Comparison of ENCODE assay signal across 11 mouse cellular contexts in genomic region chr5:113797149-113797882, GRCm38 (mm10). TPM values are rescaled to one million over a fixed set of nuclear protein-coding genes. Genes with fewer than 3 reads are reported as not detected.
DNase-seq lines count a peak whose midpoint lies in the region; ATAC-seq and TF ChIP-seq lines count a peak whose summit lies in the region.
"Had no signal": no experiment of that assay in that cellular context is flagged by ENCODE, and none has a peak within 500 bp of the region (broad histone marks: within the 10 kb centered on the region; RNA-seq: fewer than 3 reads in every experiment).

No protein-coding gene starts in this region.

- H3K9me3 ChIP-seq in heart, embryonic 12.5 days (replicated peaks) = no peaks in the 10 kb centered on the region
- no peaks in the 10 kb centered on the region for H3K9me3 ChIP-seq in midbrain, embryonic 10.5 days (replicated peaks)
- H3K9me3 ChIP-seq in midbrain, embryonic 16.5 days (replicated peaks; ENCODE audit: control insufficient read depth, low read length, poor library complexity, severe bottlenecking) = no peaks in the 10 kb centered on the region
- H3K9me3 ChIP-seq in limb, embryonic 11.5 days (ENCODE audit: control insufficient read depth, low read length) = no peaks in the 10 kb centered on the region

- peaks cover 35% of the 10 kb centered on the region for H3K27me3 ChIP-seq in heart, embryonic 12.5 days (replicated peaks)
- H3K27me3 ChIP-seq in midbrain, embryonic 10.5 days (ENCODE audit: low read depth, poor library complexity, severe bottlenecking) = peaks cover 53% of the 10 kb centered on the region
- no peaks in the 10 kb centered on the region for H3K27me3 ChIP-seq in midbrain, embryonic 16.5 days (ENCODE audit: control insufficient read depth, insufficient read depth, low read depth, low read length)
- H3K27me3 ChIP-seq in limb, embryonic 11.5 days (ENCODE audit: control insufficient read depth, insufficient read depth, low read length) = no peaks in the 10 kb centered on the region
- no peaks in the 10 kb centered on the region for H3K27me3 ChIP-seq in small intestine, adult 2 months (ENCODE audit: control insufficient read depth, insufficient read depth, low read length)

- H3K27ac ChIP-seq in heart, embryonic 12.5 days (ENCODE audit: poor library complexity, severe bottlenecking) = peak overlapping the region; percentile 50
- peak overlapping the region; percentile 50 for H3K27ac ChIP-seq in midbrain, embryonic 10.5 days (replicated peaks)
- no peak overlapping the region for H3K27ac ChIP-seq in midbrain, embryonic 16.5 days (ENCODE audit: low read length)
- peak overlapping the region; percentile 97 for H3K27ac ChIP-seq in limb, embryonic 11.5 days (replicated peaks; ENCODE audit: low read depth, low read length)
- H3K27ac ChIP-seq in small intestine, adult 2 months (ENCODE audit: insufficient read depth, low read depth, low read length) = no peak overlapping the region
- H3K27ac ChIP-seq: macrophage had no signal

- no peak for TF ChIP-seq CTCF in small intestine, adult 2 months (IDR thresholded peaks at IDR 0.05; ENCODE audit: extremely low read depth, insufficient read length, insufficient replicate concordance, low read depth, low read length)

- DNase-seq in heart, adult 8-10 months (ENCODE audit: low spot score) = no peak
- DNase-seq in midbrain, embryonic 10.5 days (ENCODE audit: low spot score) = no peak
- DNase-seq in limb, embryonic 11.5 days (ENCODE audit: low spot score) = peak; percentile 53
- DNase-seq in thymus, postnatal 36 days = no peak
- DNase-seq in yolk sac, embryonic 10.5 days (ENCODE audit: low spot score) = no peak
- DNase-seq: adrenal gland, adult 8-10 months had no signal

- ATAC-seq in heart, embryonic 12.5 days (ENCODE audit: insufficient number of reproducible peaks, low FRiP score) = no peak
- ATAC-seq in midbrain, embryonic 16.5 days = no peak
- ATAC-seq in limb, embryonic 11.5 days (ENCODE audit: insufficient number of reproducible peaks, low FRiP score, low TSS enrichment, low read depth) = peak; percentile 27; the same call in 1 of the 2 replicates
- ATAC-seq: CD4-positive, CD25-positive, alpha-beta regulatory T cell, adult 4 months had no signal

- H3K4me1 ChIP-seq in heart, embryonic 12.5 days (replicated peaks) = peaks cover 36% of the 10 kb centered on the region
- peaks cover 41% of the 10 kb centered on the region for H3K4me1 ChIP-seq in midbrain, embryonic 10.5 days
- no peaks in the 10 kb centered on the region for H3K4me1 ChIP-seq in midbrain, embryonic 16.5 days (ENCODE audit: control insufficient read depth, insufficient read depth, low read length)
- peaks cover 61% of the 10 kb centered on the region for H3K4me1 ChIP-seq in limb, embryonic 11.5 days (ENCODE audit: control insufficient read depth, insufficient read depth, low read length)
- no peaks in the 10 kb centered on the region for H3K4me1 ChIP-seq in small intestine, adult 2 months (ENCODE audit: control insufficient read depth, insufficient read depth, insufficient read length, low read length)

- H3K4me2 ChIP-seq in heart, embryonic 12.5 days = peak overlapping the region; percentile 53
- H3K4me2 ChIP-seq in midbrain, embryonic 16.5 days (ENCODE audit: low read length) = no peak overlapping the region
- peak overlapping the region; percentile 91 for H3K4me2 ChIP-seq in limb, embryonic 11.5 days (ENCODE audit: low read depth, severe bottlenecking)

- 0 out of 2 replicates have a peak, but pooled peaks cover 3% of the 10 kb centered on the region for H3K36me3 ChIP-seq in heart, embryonic 12.5 days
- no peaks in the 10 kb centered on the region for H3K36me3 ChIP-seq in midbrain, embryonic 10.5 days
- no peaks in the 10 kb centered on the region for H3K36me3 ChIP-seq in midbrain, embryonic 16.5 days (ENCODE audit: control insufficient read depth, insufficient read depth, low read length)
- peaks cover 14% of the 10 kb centered on the region for H3K36me3 ChIP-seq in limb, embryonic 11.5 days (ENCODE audit: control insufficient read depth, insufficient read depth, low read length)
- no peaks in the 10 kb centered on the region for H3K36me3 ChIP-seq in small intestine, adult 2 months (ENCODE audit: control insufficient read depth, insufficient read depth, low read length)

- WGBS in heart, embryonic 12.5 days = 20% methylated on average over 19 of the region's 19 CpGs
- 15% methylated on average over 19 of the region's 19 CpGs for WGBS in midbrain, embryonic 10.5 days
- WGBS in midbrain, embryonic 16.5 days = 12% methylated on average over 19 of the region's 19 CpGs
- WGBS in limb, embryonic 11.5 days = 3% methylated on average over 19 of the region's 19 CpGs
- 26% methylated on average over 19 of the region's 19 CpGs for WGBS in small intestine, adult 2 months

- 0 out of 2 replicates have a peak overlapping the region, but pooled peaks have one; percentile 17 for H3K4me3 ChIP-seq in heart, embryonic 12.5 days
- peak overlapping the region; percentile 25; the same call in 1 of the 2 replicates for H3K4me3 ChIP-seq in midbrain, embryonic 10.5 days
- H3K4me3 ChIP-seq in midbrain, embryonic 16.5 days (ENCODE audit: low read depth, low read length) = no peak overlapping the region
- H3K4me3 ChIP-seq in limb, embryonic 11.5 days (ENCODE audit: low read depth, low read length) = peak overlapping the region; percentile 57
- peak overlapping the region; percentile 4 for H3K4me3 ChIP-seq in small intestine, adult 2 months (ENCODE audit: low read depth, low read length)

- peak overlapping the region; percentile 4 for H3K9ac ChIP-seq in heart, embryonic 12.5 days
- no peak overlapping the region for H3K9ac ChIP-seq in midbrain, embryonic 16.5 days (ENCODE audit: low read depth, low read length)
- H3K9ac ChIP-seq in limb, embryonic 11.5 days (ENCODE audit: low read length) = peak overlapping the region; percentile 55

- TF ChIP-seq POLR2A in small intestine, adult 2 months (IDR thresholded peaks at IDR 0.05; ENCODE audit: low read depth, low read length) = no peak

RNA-seq across cellular contexts. Expression of gene Tmem119, which starts 3.0 kb away (rescaled TPM):
- polyA plus RNA-seq in heart, embryonic 12.5 days (2016; fragmentation: Nextera tagmentation; extraction: Ambion mirVana) = 13.0 and 13.4 TPM in 2 replicates
- total RNA-seq in heart, adult 8-10 months (2022) = 1 to 10 TPM; 2.0 to 4.6 (median 2.7) TPM
- 23.6 and 25.1 TPM in 2 replicates for polyA plus RNA-seq in midbrain, embryonic 10.5 days (2016; fragmentation: Nextera tagmentation; extraction: Ambion mirVana)
- 4.8 and 5.0 TPM in 2 replicates for polyA plus RNA-seq in midbrain, embryonic 16.5 days (2015; fragmentation: Nextera tagmentation; extraction: Ambion mirVana)
- 112 and 131 TPM in 2 replicates for polyA plus RNA-seq in limb, embryonic 11.5 days (2014; fragmentation: Nextera tagmentation; extraction: Ambion mirVana)
- 10.1 and 13.5 TPM in 2 replicates for polyA plus RNA-seq in small intestine, adult 2 months (2012; rRNA removed)
- polyA plus RNA-seq: CD4-positive, CD25-positive, alpha-beta regulatory T cell, adult 4 months; macrophage had no signal

RNA-seq across cellular contexts. Expression of gene Iscu, which starts 24.8 kb away (rescaled TPM):
- polyA plus RNA-seq in heart, embryonic 12.5 days (2016; fragmentation: Nextera tagmentation; extraction: Ambion mirVana) = 111 and 112 TPM in 2 replicates
- 100 to 1,000 TPM; 195 to 224 (median 212) TPM for total RNA-seq in heart, adult 8-10 months (2022)
- polyA plus RNA-seq in midbrain, embryonic 10.5 days (2016; fragmentation: Nextera tagmentation; extraction: Ambion mirVana) = 109 and 111 TPM in 2 replicates
- 77.8 and 84.5 TPM in 2 replicates for polyA plus RNA-seq in midbrain, embryonic 16.5 days (2015; fragmentation: Nextera tagmentation; extraction: Ambion mirVana)
- 106 and 112 TPM in 2 replicates for polyA plus RNA-seq in limb, embryonic 11.5 days (2014; fragmentation: Nextera tagmentation; extraction: Ambion mirVana)
- 31.2 and 57.5 TPM in 2 replicates for polyA plus RNA-seq in small intestine, adult 2 months (2012; rRNA removed)

RNA-seq across cellular contexts. Expression of gene Sart3, which starts 25.0 kb away (rescaled TPM):
- 44.4 and 50.1 TPM in 2 replicates for polyA plus RNA-seq in heart, embryonic 12.5 days (2016; fragmentation: Nextera tagmentation; extraction: Ambion mirVana)
- total RNA-seq in heart, adult 8-10 months (2022) = 10 to 100 TPM; 11.2 to 12.6 (median 12.2) TPM
- 75.4 and 77.1 TPM in 2 replicates for polyA plus RNA-seq in midbrain, embryonic 10.5 days (2016; fragmentation: Nextera tagmentation; extraction: Ambion mirVana)
- polyA plus RNA-seq in midbrain, embryonic 16.5 days (2015; fragmentation: Nextera tagmentation; extraction: Ambion mirVana) = 39.8 and 47.5 TPM in 2 replicates
- 64.6 and 78.0 TPM in 2 replicates for polyA plus RNA-seq in limb, embryonic 11.5 days (2014; fragmentation: Nextera tagmentation; extraction: Ambion mirVana)
- polyA plus RNA-seq in small intestine, adult 2 months (2012; rRNA removed) = 9.3 and 10.7 TPM in 2 replicates

RNA-seq across cellular contexts. Expression of gene Selplg, which starts 35.1 kb away (rescaled TPM):
- 0.51 and 0.72 TPM in 2 replicates for polyA plus RNA-seq in heart, embryonic 12.5 days (2016; fragmentation: Nextera tagmentation; extraction: Ambion mirVana)
- total RNA-seq in heart, adult 8-10 months (2022) = 10 to 100 TPM in 1 of 4 experiments, 1 to 10 TPM in 3; 1.8 to 10.3 (median 2.6) TPM
- 0.77 and 1.5 TPM in 2 replicates for polyA plus RNA-seq in midbrain, embryonic 10.5 days (2016; fragmentation: Nextera tagmentation; extraction: Ambion mirVana)
- polyA plus RNA-seq in midbrain, embryonic 16.5 days (2015; fragmentation: Nextera tagmentation; extraction: Ambion mirVana) = 1.6 and 2.0 TPM in 2 replicates
- 0.79 and 1.6 TPM in 2 replicates for polyA plus RNA-seq in limb, embryonic 11.5 days (2014; fragmentation: Nextera tagmentation; extraction: Ambion mirVana)
- 31.5 and 52.3 TPM in 2 replicates for polyA plus RNA-seq in small intestine, adult 2 months (2012; rRNA removed)

Comparison
In these comparisons a context has a peak if more than half of its experiments do, and no peak if none do; other contexts are left out.
1. H3K27ac ChIP-seq: peak in heart, embryonic 12.5 days (single experiment), midbrain, embryonic 10.5 days (single experiment) and limb, embryonic 11.5 days (single experiment); none in midbrain, embryonic 16.5 days (single experiment) and small intestine, adult 2 months (single experiment).